Mouse (Mus musculus) fibroblast of lung, adult 2 months (primary cell): ENCODE data around the gene Irx4.

Experiments
- DNase-seq: peaks from one replicate; pipeline ENCODE4 v3.0.0-alpha.2; 2011; ENCODE audit warnings: low read depth

Gene Irx4

DNA sequence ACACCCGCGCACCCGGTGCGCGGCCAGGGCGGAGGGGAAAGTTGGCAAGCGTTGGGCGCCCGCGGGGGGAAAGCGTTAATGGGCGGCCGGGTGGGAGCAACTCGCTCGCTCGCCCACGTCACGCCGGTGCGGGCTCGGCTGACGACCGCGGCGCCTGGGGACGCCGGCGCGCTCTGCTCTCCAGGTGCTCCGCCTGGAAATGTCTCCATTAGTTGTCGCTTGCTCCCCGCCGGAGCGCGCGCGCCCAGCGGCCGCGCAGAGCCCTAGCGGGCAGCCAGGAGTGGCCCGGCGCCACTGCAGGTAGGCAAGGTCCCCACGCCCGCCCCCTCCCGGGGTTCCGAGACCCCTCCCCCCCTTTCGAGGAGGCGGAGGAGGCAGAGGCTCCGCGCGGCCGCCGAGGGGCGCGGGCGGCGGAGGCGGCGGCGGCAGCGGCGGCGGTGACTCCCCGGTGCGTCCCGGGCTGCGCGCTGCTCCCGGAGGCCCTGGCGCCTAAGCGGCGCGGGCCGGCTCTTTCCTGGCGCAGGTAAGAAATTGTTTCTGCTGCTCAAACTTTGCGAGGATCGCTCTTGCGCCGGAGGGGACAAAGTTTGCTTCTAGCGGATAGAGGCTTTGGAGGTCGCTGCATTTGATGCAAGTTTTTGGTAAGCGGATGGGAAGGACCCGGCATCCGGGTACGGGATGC is at the start of gene Irx4:
TSS of gene Irx4 (plus strand) at position 126 of the 682 bp plus-strand sequence.
- DNase-seq: no peak

DNA sequence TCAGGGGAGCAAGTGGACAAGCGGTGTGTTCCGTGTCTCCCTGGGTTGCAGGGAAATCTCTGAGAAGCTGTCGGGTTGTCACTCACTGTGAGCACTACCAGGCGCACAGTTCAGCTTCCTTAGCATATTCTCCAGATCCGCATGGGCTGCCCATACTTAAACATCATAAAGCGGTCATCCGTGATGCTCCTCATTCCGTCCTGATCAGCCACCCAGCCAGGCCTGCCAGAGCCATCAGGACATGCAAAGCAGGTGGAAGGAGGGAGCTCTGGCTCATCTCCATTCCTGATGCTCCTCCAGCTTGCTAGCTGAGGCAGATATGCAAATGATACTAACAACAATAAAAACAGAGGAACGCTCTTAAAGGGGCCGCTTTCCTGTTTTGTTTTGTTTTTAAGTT is 46.0 kb upstream of the Irx4 start:
- DNase-seq: no peak

DNA sequence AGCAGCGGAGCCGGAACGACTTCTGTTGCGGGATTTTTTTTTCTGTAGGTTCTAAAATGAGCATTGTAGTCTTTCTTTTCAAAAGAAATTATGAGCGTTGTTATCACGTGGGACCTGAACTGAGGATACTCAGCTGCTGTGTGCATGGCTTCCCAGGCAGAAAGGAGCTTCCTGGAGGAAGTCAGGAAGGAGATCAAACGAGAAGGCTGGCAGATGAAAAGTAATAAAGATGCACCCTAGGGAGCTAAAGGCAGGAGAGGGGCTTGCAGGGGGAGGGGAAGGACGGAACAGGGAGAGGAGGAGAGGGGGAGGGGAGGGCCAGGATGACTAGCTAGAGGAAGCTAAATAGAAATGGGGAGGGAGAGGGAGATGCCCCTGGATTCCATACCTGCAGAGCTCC is 23.8 kb upstream of the Irx4 start:
- DNase-seq: no peak

DNA sequence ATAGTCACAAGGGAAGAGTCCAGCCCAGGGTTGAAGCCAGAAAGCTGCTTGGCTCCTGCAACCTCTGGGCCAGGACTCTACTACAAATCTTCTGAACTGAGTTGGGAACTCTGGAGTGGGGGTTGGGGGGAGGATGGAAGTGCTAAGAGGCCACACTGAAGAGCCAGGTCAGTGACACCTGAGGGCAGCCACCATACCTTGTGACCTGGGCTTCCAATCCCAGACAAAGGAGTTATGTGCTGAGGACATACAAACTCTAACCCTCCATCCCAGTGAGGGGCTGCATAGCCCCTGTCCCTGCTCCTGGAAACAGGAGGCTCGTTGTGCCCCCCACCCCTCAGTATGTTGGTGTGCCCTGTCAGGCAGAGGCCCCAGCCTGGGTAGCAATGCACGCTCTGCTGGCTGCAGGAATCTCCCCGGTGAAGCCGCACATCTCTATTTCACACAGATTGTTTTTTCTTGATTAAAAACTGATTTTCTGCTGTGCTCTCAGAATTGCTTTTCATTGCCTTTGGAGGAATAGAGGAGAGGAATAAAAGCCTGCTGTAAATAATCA is 21.0 kb upstream of the Irx4 start:
- DNase-seq: no peak

DNA sequence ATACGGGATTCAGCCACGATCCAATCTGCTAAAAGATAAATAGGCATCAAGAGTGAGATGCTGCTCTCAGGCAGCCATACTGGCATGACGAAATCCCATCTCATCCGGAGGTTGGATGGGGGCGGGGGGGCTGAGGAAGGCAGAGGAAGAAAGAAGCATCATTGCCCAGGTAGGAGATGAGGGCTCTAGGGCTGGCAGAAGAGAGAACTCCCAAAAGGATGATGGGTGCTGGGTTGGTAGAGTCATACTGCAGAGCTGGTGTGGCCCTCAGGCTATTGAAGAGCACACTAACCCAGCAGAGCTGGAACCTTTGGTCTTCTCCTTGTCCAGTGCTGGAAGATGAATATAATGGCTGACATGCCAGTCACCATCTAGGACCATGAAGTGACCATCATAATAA is 17.7 kb upstream of the Irx4 start:
- no peak for DNase-seq

DNA sequence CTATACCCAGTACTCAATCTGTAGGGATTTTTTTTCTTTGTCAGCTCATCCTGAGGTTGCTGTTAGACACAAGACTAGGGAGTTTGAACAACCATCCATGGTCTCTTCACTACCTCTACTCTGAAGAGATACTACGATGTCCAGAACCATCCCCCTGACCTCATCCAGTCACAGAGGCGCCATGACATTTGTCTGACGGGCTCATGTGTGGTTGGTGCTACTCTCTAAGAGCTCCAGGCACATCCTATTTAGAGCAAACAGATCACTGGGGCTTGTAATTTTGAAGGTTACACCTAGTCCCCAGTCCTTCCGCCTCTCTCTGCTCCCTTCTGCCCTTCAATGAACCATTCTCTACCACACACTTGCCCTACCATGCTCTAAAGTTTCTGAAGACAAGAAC is 13.3 kb upstream of the Irx4 start:
- DNase-seq: no peak

DNA sequence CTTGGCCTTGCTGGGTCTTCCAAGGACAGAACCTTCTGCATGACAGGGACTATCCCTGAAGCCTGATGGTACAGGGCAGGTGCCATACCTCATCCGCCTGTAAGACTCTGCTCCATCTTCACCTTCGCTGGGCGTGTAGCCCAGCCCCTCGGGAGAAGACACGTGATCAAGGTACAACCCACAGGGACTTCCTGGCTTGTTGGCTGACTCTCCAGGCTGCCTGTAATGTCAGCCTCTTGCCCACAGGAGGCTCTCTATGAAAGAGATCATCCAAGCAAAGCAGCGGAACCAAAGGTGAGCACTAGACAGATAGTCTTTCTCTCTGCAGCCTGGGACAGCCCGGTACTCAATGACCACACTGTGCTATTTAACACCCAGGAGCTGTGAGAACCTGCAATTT is 9.1 kb upstream of the Irx4 start:
- DNase-seq: no peak

DNA sequence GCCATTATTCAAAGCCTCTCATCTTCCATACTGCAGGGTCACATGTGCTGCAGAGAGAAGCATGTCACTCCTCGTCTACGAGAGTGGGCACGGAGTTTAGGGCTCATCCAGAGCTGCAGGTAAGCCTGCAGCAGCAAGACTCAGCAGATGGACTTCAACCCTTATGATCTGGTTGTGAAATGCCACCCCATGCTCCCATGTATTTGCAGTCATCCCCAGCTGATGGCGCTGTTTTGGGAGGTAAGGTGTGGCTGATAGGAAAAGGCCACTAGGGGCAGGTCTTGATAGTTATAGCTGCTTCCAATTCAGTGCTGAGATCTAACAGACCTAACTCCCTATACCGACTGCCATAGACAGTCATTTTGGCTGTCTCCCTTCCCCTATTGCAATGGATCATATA is 8.3 kb upstream of the Irx4 start:
- no peak for DNase-seq

DNA sequence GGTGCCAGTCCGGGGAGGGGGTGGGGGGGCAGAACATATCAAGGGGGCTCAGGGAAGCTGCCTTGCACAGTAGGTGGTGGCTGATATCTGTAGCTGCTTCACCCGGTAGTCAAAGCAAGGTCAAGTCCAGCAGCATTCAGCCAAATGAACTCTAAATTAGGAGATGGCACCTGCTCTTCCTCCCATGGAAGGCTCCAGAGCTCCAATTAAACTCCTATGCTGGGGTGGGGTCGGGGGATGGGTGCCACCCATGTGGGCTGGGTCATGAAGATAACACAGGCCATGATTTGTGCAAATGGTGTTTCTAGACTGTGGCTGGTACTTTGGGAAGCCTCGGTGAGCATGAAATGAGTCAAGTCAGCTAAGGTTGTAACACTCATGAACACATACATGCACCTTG is 1.9 kb upstream of the Irx4 start:
- DNase-seq: no peak

DNA sequence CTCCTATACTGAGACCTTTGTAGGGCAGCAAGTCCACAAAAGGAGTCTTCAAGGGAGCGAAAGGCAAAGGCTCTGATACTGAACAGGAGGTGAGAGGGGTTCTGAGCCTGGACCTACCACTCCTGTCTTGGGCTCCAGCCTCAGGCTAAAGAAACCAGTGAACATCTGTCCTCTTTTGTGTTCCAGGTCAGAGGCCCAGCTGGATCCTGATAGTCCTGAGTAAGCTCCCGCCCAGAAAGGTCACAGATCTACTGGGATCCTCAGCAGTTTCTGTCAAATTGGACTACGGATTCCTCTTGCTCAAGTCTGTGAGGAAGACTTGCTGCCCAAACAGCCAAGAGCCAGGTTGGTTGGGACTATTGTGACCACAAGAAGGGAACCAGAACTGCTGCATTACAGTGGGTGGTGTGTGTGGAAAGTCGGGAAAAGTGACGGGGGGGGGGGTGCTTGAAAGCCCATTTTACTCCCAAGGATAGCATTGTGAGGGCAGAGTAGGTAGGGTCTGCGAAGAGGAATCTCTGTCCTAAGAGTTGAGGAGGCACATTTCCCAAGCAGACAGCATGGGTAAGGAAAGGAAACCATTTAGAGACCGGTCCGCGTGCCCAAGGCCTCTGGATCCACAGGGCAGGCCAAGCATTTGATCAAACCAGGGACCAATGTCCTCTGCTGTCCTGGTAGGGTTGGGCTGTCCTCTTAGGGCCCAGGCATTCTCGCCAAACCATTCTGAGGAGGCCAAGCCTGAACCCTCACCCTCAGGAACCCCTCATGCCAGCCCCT is 514 bp upstream of the Irx4 start:
- no peak for DNase-seq

DNA sequence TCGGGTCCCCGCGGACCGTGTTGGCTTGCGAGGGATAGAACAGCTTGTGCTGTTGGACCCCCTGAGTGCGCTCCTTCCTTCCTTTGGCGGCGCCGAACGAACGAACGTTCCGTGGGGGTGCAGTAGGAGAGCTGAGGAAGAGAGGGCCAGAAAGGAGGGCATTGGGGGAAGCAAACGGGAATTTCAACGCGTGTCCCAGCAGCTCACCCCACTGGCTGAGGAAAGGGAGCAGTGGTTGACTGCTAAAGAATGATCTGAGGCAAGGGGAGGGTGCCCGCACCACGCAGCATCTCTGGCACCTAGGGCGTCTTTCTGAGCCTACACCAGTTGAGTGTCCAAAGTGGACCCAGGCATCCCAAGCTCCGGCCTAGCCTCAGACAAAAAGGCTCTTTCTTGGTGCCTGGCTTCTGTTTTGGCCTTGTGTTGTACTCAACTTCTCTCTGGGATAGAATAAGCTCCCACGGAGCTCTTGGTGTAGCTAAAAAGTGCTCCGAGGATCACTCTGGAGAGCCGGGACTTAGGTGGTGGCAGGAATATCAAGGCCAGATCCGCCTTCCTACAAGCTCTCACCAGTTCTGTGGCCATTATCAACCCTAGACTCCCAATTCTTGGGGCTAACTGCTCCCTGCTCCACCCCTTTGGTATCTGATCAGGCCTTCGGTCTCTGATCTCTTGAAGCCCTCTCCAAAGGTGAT is 904 bp downstream of the Irx4 start:
- no peak for DNase-seq

DNA sequence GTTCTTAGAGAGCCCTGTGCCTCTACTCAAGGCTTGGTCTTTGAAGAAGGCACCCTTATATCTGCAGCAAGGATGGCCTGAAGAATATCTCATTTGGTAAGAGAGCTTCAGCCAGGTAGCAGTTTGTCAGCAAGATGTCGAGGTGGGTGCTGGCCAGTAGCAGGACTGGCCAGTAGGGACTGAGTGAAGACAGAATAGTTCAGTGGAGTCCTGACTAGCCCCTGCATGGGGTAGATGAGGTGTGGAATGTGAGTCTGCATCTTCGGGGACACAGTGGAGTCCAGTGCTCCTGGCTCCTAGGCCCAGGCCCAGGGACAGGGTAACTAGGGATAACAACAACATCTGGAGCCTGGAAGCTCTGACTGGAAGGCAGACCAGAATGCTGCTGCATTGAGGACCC is 1.6 kb downstream of the Irx4 start:
- no peak for DNase-seq

DNA sequence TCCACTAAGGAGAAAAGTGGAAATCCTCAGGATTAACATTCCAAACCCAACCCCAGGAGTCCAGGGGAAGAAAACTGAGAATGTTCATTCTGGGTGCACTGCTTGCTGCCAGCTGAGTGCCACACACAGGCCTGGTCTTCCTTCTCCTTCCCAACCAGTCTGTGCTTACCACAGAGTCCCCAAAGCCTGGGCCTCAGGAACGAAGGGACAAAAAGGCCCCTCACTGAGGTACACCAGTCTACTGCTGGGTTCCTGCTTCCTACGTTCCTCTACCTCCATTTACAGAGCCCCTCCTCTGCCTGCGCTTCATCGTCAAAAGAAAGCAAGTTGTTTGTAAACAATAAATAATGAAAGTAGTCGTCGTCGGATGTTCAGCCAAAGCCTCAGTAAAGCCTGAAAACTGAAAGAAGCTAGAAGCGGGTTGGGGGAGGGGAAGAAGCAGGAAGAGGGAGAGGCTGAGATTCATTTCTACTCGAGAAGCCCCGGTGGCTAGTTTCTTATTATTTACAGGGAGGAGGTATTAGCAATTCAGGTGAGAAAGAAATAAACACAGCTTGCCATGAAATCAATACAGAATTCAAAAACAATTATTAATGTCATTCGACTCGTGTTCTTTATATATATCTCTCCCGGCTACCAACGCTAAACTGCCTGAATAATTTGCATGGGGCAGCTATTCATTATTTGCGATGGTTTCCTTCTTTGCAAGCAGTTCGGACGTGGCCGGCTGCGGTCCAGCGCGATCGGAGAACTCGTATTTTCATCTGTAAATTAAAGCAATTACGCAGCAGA is 2.3 kb downstream of the Irx4 start:
- DNase-seq: no peak

DNA sequence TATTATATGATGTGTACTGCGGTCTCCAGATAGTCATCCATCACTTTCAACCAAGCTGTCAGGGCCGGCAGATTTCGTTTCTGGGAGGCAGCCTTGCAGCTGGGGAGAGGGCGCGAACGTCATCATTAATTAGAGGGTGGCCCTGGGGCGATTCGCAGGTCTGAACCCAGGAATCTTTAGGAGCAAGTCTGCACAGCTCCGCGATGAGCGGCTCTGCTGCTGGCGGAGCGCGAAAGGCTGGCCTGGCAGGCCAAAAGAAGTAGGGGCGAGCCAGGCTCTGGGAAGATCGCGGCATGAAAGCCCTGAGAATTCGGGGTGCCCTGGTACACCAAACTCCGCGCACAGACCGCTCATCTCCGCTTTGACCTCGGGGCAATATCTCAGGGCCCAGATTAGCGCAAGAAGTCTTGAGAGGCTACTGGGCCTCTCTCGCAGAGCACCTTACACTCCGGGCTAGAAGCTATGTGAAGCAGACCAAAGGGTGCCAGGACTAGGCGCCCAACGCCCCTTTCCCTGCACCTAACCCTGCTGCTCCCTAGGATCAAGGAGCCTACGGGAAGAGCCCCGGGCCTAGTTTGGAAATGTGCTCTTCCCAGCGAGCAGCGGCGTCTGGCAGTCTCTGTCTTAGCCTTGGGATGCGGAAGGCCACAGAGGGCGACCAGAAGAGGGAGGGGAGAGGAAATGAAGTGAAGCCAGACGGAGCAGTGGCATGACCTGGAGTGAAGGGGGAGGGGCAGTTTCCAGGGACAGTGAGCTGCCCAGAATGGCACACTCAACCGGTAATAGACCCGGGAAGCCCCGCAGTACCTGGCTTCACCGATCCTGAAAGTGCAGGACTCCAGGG is 3.1 kb downstream of the Irx4 start:
- no peak for DNase-seq

DNA sequence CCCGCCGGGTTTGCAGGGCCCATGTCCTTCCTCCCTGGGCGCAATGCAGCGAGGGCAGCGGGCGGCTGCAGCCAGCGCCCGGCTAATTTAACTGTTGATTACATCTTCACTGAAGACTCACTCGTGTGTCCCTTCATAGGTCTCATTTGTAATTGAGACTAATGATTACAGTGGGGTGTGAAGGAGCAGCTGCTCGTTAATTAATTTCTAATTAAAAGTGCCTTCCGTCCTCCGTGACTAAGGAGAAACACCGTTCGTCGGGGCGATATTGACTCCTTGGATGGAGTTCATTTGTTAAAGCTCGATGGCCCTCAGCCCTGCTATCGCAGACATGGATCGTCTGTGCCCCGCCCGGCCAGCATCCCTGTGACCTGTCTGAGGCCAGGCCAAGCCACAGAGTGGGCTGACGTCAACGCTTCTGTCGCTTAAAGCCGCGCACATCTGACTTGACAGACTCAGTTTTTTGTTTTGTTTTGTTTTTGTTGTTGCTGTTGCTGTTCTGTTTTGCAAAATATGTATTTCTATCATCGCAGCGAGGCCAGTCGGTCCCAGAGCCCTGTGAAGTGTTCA is 4.0 kb downstream of the Irx4 start:
- DNase-seq: no peak

DNA sequence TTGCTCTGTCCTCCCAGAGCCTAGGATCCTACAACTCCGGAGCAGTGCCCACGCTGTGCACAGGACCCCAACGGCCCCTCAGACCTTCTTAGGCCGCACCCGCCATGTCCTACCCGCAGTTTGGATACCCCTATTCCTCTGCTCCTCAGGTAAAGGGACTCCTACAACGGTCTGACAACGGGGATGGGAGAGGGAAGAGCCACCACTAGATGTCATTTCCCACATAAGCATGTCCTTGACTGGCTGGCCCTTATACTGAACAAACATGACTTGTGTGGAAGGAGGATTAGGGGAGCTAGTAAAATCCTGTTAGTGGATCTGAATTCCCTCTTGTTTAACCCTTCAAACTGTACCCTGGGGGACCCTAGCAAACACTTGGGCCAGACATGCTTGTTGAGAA is 4.6 kb downstream of the Irx4 start:
- no peak for DNase-seq

DNA sequence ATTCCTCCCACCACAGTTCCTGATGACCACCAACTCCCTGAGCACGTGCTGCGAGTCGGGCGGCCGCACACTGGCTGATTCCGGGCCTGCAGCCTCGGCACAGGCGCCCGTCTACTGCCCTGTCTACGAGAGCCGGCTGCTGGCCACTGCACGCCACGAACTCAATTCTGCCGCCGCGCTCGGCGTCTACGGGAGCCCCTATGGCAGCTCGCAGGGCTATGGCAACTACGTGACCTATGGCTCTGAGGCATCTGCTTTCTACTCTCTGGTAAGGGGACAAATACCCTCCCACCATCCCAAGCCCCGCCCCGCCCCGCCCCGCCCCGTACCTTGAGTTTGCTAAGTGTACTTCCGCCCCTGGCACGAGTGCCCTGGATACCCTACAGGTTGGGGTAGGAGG is 5.2 kb downstream of the Irx4 start:
- DNase-seq: no peak

DNA sequence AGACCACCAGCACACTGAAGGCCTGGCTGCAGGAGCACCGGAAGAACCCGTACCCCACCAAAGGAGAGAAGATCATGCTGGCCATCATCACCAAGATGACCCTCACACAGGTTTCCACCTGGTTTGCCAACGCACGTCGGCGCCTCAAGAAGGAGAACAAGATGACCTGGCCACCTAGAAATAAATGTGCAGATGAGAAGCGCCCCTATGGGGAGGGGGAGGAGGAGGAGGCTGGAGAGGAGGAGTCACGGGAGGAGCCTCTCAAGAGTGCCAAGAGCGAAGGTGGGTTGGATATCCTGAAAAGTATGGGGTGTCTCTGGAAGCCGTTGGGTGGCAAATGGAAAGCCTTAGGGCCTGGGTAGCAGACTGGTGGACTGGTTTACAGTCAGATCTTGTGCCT is 7.3 kb downstream of the Irx4 start:
- DNase-seq: no peak

DNA sequence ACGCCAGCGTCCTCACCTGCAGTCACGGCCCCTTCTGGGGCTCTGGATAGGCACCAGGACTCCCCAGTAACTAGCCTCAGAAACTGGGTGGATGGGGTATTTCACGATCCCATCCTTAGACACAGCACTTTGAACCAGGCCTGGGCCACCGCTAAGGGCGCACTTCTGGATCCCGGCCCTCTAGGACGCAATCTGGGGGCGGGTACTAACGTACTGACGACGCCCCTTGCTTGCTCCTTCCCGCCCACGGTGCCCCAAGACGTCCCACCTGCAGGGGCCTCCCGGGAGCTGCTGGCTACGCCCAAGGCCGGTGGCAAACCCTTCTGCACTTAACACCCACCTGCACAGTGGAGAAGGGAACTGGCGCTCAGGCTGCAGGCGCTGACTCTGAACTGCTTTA is 8.4 kb downstream of the Irx4 start:
- DNase-seq: no peak

DNA sequence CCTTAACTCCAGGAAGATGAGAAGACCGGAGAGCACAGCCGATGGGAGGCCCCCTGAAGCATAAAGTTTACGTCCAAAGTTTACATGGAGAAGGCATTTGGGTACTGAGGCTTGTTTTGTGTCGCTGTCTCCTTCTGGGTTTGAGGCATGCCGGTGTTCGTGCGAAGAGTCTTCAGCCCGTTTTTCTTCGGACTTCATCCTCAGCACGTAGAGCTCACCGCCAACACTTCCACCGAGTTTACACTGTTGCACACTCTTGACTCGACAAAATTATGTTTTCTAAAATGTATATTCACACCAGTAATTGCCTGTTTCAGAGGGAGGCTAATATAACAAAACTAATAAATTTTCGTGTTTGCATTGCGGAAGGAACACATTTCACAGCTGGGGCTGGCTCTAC is 9.0 kb downstream of the Irx4 start:
- DNase-seq: no peak

DNA sequence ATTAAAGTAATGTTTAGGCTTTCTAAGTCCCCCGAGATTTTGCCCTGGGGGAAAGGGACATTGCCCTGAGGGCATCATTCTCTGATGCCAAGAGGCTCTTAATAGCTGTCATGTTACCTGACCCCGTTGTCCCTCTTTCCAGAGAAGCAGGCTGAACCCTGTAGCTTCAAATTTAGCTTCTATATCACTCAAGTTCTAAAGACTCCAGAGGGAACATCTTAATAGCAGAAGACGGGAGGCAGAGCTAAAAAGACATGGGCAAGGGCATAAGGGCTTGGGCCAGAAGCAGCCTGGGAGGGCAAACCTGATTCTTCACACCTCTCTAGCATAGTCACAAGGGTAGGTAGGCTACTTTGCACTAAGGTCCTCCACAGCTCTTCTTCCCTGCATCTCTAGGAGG is 9.6 kb downstream of the Irx4 start:
- DNase-seq: no peak
